Mouse (Mus musculus) kidney, postnatal 10 days (tissue): Measurements from ENCODE around the gene Olfr910.

Experiments used
- DNase-seq: peaks from one replicate; pipeline ENCODE4 v3.0.0; 2021; ENCODE audit warnings: mixed read lengths

Olfr910 gene

GRCm38 (mm10) chr9:38537549-38537948 lies at the start of gene Olfr910:
Olfr910 (plus strand) TSS chr9:38537849.
- no peak for DNase-seq

DNA sequence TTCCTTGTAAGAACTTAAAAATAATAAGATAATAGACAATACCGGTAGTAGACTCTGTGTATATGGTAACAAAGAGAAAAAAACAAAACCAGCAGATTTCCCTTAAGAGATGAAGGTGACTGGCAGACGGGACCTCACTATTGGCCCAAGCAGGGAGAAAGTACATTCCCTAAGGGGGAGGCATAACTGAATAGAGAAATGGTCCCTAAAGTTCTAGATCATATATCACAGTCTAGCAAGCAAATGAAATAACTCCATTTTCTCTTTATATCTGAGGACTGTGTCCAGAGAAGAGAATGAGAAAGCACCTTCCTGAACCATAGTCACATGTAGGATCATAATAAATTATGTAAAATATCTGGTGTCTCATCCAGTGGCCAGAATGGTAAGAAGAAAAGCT lies 42.1 kb upstream of the Olfr910 start, which contains the start of gene Olfr907:
Gene Olfr907, plus strand, starts transcription at position 301 of the 400 bp plus-strand sequence.
- DNase-seq: no peak

DNA sequence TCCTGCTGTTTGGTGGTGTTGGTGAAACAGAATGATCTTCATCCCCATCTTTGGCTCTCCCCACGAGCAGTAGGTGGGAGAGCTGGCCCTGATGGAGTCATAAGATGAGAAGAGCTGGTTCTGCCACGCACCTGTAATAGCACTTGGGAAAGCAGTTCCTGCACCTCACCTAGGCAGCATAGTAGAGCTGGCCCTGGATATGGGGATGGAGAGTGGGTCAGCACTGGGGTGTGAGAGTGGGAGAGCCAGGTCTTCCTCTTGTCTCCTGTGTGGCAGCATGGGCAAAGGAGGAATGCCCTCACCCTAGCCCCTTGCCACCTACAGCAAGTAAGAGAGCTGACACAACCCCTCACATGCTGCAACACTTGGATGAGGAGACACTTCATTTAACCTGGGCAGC lies 25.3 kb upstream of the Olfr910 start:
- DNase-seq: no peak

GRCm38 (mm10) chr9:38521280-38521679 lies 16.4 kb upstream of the Olfr910 start, which contains the start of gene Olfr911-ps1:
Olfr911-ps1 (plus strand) TSS chr9:38521580.
- no peak for DNase-seq

- DNase-seq: no peak
Measured at GRCm38 (mm10) chr9:38579878-38580277, 42.2 kb downstream of the Olfr910 start, which contains the start of gene Olfr912. Olfr912 (plus strand) TSS chr9:38580178.
